Mouse (Mus musculus) Muller cell, postnatal 12 days (primary cell): ENCODE data around the gene Dohh.
A peak's percentile ranks its signal among the peaks of the same experiment; 100 is the strongest.

Experiments used
- DNase-seq: peaks from one replicate; pipeline ENCODE4 v3.0.0-alpha.2; 2015; ENCODE audit errors: inconsistent ontology term

Gene Dohh

GRCm38 (mm10) chr10:81356991-81357844 is 27.0 kb upstream of the Dohh start, which contains the start of gene Mfsd12:
Mfsd12 (plus strand) TSS chr10:81357491.
- peak; percentile 93 for DNase-seq

GRCm38 (mm10) chr10:81358209-81358608 is 26.0 kb upstream of the Dohh start:
- peak; percentile 88 for DNase-seq

DNA sequence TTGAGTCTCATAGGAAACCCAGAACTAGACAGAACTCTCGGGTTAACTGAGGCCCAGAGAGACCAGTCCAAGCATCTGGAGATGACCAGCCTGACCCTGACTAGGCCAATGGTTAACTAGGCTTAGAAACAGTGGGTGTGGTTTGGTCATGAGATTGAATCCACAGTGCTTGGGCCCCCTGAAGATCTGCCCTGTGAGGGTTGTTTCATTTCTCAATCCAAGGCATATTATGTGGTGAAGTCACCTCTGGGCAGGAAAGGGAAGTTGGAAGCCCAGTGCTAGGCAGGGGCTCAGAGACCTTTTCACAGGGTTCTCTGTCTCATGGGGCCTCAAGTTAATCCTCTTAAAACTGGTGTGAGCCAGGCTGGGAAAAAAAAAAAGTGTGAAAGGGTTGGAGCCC is 25.4 kb upstream of the Dohh start:
- DNase-seq, result no peak

GRCm38 (mm10) chr10:81360721-81361120 is 23.5 kb upstream of the Dohh start:
- no peak for DNase-seq

- DNase-seq, result no peak
Measured at GRCm38 (mm10) chr10:81362336-81362949, 21.8 kb upstream of the Dohh start.

DNA sequence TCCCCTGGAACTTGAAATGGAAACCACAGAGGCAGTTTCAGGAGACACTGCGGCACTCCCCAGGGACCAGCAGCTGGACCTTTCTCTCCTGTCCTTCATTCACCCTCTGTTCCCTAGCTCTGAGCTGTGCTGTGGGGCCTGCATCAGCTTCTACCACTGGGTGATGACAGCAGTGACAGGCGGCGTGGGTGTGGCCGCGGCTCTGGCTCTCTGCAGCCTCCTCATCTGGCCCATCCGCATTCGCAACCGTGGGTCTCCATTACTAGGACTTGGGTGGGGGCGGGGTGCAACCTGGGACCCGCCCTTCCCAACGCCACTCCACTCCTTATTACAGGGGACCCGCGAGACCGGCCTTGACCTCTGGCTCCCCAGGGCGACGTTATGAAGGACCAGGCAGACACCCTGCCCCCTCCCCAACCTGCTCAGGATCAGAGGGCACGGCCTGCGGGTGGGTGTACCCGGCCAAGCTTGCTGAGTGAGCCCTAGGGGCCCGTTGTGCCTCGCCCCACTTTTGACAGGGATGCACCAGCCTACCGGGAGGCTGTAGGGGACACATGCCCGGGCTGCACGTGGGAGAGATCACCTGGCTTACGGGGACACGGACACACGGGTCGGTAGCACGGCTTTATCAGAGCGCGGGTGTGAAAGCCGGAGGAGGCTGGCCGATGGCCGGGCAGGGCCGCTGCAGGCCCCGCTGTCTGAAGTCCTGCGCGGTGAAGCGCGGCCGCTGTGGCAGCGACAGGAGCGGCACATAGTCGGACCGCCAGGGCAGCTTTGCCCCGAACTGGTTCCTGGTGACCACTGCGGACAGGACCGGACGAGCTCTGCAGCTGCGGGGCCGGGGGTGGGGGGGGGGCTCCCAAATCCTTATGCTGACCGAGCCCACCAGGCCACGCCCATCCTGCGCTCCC is 20.5 kb upstream of the Dohh start:
- no peak for DNase-seq

DNA sequence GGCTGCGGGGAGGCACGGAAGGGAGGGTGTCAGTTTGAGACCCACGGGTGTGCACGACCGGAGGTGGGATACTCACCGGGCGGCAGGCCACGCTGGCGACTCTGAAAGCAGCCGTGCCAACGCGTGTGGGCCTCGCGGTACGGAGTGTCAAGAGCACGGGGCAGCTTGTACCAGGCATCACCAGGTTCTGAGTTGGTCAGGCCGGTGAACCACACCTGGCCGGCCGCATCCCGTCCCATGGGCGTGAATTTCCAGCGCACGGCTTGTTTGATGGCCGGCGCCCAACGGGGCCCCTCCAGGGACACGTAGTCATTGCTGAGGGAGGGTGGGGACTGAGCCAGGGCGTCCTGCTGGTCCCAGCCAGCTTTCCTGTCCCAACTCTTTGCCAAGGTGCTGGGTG is 19.6 kb upstream of the Dohh start:
- no peak for DNase-seq

GRCm38 (mm10) chr10:81365073-81365472 is 19.2 kb upstream of the Dohh start:
- no peak for DNase-seq

DNA sequence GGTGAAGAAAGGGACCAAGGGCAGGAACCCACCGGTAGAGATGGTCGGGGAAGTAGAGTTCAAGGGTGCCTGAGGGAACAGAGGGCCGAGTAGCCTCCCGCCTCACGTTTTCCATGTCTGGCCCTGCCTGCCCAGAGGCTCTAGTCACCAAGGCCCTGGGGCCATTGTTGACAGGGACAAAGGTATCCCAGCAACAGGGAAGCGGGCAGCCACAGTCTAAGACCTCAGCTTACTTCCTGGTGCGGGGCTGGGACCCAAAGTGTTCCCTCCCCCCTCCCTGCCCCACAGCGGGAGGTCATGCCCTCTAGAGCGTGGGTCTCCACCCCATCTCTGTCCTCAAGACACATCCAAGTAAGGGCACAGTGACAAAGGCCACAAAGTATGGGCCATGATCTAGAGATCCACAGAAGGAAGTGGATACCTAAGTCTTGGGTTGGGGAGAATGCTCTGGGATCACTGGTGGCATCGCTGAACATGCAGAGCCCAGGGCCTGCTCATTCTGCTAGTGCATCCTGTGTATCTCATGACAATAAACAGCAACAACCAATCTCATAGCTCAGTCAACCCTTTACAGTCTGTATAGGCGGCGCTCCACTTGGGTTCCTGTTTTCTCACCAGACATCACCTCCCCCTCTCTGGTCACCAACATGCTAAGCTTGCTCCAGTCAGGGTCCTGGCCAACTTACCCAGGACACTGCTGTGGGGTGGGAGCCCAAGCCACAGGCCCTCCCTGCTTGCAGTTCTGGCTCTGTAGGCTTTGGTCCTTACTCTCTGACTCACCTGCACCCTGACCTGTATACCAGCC is 18.4 kb upstream of the Dohh start, which contains the start of gene 4930404N11Rik:
Gene 4930404N11Rik, minus strand, starts transcription at position 145 of the 805 bp plus-strand sequence.
- no peak for DNase-seq

DNA sequence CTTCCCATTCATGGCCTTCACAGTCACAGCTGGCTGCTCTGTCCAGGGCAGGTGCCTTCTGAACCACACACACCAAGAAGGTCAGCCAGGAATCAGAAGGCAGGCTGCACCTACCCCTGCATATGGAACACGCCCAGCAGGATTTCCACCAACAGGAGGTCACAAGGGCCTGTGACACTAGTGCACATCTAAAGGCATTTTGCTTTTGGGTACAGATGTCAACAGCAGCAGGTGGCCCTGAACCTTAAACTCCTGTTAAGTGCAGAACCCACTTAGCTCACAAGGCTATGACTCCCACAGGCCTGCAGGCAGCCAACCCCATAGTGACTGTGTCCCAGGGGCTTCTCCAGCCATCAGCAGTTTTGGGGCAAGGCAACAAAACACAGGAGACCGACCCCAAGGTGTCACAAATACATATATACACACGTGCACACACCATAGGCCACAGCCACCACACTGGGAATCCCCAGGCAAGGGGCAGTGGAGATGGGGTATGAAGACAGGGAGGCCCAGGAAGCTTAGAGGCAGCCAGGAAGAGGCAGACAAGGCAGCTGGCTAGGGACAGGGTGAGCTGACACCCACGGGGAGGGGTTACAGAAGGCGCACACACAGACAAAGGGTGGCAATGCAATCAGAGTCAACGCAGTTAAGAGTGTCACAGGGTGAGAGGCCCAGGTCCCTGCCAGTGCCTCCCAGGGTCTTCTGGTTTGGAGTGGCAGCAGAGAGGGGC is 17.6 kb upstream of the Dohh start:
- no peak for DNase-seq

- DNase-seq, result no peak
Measured at GRCm38 (mm10) chr10:81367207-81367495, 17.1 kb upstream of the Dohh start.

- DNase-seq, result no peak
Measured at GRCm38 (mm10) chr10:81375322-81375721, 8.9 kb upstream of the Dohh start.

DNA sequence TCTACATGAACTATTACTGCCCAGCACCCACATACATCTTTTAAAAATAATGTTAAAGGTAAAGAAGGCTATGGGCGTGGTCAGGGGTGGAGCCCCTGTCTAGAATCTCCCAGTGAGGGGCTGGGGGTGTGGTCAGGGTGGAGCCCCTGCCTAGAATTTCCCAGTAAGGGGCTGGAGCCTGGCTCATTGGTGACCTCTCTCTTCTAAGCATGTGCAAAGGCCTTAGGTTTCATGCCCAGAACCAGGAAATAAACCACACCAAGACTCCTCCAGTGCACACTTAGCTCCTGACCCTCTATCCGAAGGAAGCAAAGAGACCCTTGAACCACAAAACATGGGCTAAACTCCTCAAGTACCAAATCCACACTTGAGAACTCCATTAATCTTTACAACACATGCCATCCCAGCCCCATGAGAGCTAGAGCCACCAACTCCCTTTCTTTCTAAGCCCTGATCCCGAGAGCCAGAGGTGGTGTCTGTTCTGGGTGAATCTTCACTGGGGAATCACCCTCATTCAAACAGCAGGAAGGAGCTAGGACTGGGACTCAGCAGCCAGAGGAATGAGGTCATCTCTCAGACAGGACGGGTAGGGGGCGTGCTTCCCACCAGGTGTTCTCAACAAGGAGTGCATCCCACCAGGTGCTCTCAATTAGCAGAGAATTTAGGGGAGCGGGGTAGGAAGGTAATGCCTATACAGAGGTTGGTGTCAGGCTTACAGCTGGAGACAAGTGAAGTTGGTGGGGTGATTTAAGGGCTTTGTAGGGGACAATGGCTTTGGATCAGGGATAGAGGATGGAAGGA is 7.5 kb upstream of the Dohh start:
- DNase-seq, result no peak

DNA sequence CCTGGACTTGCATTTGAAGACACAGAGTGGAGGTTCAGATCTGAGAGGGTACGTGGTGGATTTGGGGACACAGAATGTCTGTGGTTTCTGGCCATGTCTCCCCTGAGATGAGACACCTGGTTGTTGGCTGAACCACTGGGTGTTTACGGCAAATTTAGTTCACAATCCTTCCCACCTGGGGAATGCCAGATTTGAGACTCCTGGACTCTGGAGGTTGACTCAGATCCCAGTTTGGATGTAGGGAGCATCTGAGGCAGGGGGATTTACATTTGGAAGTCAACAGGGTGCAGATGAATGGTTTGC is 6.9 kb upstream of the Dohh start:
- DNase-seq, result no peak

DNA sequence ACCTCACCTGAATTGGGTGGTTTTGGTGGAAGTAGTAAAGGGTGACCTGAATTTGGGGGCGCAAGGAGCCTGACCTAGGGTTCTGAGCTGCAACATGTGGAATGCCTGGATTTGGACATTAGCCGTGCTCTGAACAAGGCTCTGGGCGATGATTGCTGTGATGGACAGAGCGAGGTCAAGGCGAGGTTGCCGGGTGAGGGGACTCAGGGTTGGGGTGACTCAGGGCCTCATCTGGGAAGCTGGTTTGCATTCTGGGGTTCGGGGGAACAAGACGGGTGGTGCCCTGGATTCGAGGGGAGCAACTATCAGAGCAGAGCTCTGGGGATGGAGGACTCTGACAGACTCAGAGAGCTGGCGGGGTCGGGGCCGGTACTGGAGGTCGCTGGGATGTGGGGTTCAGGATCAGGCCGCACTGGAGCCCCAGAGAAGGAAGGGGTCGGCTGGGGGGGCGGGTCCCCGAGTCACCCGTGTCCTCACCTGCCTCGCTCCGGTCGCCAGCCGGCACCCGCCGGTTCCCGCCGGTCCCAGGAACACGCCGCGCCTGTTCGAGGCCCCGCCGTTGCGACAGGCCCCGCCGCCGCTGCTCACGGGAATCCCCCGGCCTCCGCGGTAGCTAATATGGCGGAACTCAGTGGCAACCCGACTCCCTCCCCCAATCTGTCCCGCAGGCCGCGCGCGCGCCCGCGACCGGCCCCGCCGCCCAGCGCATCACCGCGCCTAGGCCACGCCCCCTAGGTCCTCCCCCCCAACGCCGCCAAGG is 6.3 kb upstream of the Dohh start, which contains the start of gene Fzr1:
Gene Fzr1, minus strand, starts transcription at position 724 of the 760 bp plus-strand sequence.
- no peak for DNase-seq

- DNase-seq, result peak; percentile 100
Measured at GRCm38 (mm10) chr10:81378553-81379182, 5.6 kb upstream of the Dohh start.

DNA sequence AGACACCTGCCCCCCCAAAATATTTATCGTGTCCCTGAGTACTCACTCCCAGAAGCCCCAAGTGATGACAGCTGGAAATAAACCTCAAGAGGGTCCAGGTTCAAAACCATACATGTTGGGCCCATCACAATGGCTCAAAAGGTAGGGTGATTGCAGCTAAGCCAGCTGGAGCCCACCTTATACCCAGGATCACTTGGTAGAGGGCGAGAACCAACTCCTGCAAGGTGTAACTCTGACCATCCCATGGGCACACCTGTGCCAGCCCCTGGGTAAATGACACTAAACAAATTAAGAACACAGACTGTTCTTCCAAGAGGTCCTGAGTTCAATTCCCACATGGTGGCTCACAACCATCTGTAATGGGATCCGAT is 5.1 kb upstream of the Dohh start:
- DNase-seq, result no peak

DNA sequence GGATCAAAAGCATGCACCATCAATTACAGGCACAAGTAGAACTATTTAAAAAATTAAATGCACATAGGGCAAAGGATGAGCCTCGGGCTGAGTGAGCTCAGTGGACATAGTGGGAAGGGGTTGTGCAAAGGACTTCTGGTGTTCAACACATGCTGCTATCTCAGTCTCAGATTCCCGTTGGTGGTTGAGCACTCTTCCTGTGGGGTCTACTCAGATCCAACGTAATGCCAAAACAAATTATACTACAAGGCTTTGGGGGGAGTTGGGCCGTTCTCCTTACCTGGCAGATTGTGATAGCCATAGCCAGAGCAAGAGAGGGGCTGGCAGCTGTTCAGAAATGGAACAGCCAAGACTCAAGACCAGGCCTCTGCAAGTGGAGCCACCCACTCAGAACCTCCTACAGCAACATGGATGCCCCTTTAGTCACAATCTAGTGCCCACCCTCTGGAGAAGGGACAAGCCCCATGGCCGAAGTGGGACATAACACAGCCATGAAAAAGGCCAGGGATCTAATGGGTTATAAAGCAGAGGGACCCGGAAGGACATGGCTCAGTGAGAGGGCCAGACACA is 4.3 kb upstream of the Dohh start:
- DNase-seq, result no peak

GRCm38 (mm10) chr10:81382039-81382438 is 2.2 kb upstream of the Dohh start:
- DNase-seq, result no peak
